Mouse (Mus musculus) erythroblast, embryonic 14.5 days (primary cell): ENCODE results near the gene Iah1.

Experiments used
- GATA1 ChIP-seq: IDR thresholded peaks from 2 replicates; pipeline ENCODE4 v1.6.1; 2012; ENCODE audit warnings: low read length, inconsistent platforms, mixed read lengths
- TAL1 ChIP-seq: IDR thresholded peaks from 3 replicates; pipeline ENCODE4 v1.6.1; 2012; ENCODE audit warnings: low read length, inconsistent platforms, mixed read lengths

DNA sequence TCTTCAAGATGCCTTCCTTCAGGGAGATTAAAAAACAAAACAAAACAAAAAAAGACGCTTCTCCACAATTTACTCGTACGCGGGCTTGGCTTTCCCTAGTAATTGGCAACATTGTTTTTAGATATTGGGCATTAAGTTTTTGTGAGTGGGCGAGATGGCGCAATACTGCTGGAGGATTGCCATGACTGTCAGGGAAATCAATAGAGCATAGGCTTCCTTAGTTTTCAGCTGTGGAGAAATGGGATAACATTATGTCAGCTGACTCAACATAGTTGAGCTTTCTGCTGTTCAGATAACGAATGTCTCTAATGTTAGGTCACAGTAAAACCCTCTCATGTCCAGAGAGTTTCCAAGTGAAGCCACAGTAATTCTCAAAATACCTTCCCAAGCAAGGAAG is 678 bp downstream of the Iah1 start:
- no peak for TF ChIP-seq TAL1
- TF ChIP-seq GATA1: no peak
